Mouse (Mus musculus) liver, embryonic 14.5 days (tissue): Measurements from ENCODE around the gene Enox1.

ENCODE experiments used
- CTCF ChIP-seq: IDR thresholded peaks from 2 replicates; pipeline ENCODE4 v1.5.1; 2016; ENCODE audit warnings: antibody characterized with exemption, low read depth, control low read depth
- EP300 ChIP-seq: IDR thresholded peaks from 2 replicates; pipeline ENCODE4 v1.6.1; 2016; ENCODE audit warnings: antibody characterized with exemption, low read depth

GRCm38 (mm10) chr14:77248426-77248825, 91.9 kb downstream of the Enox1 start:
- TF ChIP-seq EP300 (no peak), CTCF (no peak)
